Mouse (Mus musculus) bone marrow macrophage, adult 2 months (primary cell): ENCODE data around the gene Nfkb2.

Experiments
- CTCF ChIP-seq: IDR thresholded peaks from 2 replicates; pipeline ENCODE4 v1.5.1; 2012; ENCODE audit warnings: low read depth, mild to moderate bottlenecking, low read length, moderate library complexity
- POLR2A ChIP-seq: IDR thresholded peaks from 2 replicates; pipeline ENCODE4 v1.6.1; 2012; ENCODE audit warnings: mild to moderate bottlenecking, low read depth, low read length, borderline replicate concordance

- no peak for TF ChIP-seq POLR2A
- no peak for TF ChIP-seq CTCF
Observed at GRCm38 (mm10) chr19:46326756-46327305, 22.7 kb downstream of the Nfkb2 start, which contains the start of gene Psd.
